Mouse (Mus musculus): ENCODE results near the gene Shisal1. TPM values are rescaled to one million over a fixed set of nuclear protein-coding genes. Genes with fewer than 3 reads are reported as not detected.

The Shisal1 gene
- total RNA-seq, 2 experiments from 2014 or later: 0.23 to 0.56 TPM

DNA sequence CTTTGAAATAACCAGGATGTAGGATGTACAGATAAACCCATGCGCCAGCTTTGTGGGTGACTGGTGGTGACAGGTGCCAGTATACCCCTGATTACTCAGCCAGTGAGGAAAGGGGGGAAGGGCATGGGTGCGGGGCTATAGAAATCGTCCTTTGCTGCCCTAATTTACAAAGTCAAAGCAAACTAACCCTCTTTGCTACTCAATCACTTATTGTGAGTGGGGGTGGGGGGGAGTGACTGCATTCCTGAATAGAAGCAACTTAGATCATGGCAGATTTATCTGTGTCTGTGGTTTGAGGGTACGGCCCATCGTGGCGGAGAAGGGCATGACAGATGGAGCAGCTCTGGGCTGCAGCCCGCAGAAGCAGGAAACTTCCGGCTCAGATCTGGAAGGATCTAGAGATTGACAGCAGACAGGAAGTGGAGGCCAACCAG, 58.2 kb downstream of the Shisal1 start:
- H3K4me3 ChIP-seq: no peak overlapping the region
- DNase-seq: peak; percentile 2
- intact Hi-C loops (cut with DNase I): no loop called here

DNA sequence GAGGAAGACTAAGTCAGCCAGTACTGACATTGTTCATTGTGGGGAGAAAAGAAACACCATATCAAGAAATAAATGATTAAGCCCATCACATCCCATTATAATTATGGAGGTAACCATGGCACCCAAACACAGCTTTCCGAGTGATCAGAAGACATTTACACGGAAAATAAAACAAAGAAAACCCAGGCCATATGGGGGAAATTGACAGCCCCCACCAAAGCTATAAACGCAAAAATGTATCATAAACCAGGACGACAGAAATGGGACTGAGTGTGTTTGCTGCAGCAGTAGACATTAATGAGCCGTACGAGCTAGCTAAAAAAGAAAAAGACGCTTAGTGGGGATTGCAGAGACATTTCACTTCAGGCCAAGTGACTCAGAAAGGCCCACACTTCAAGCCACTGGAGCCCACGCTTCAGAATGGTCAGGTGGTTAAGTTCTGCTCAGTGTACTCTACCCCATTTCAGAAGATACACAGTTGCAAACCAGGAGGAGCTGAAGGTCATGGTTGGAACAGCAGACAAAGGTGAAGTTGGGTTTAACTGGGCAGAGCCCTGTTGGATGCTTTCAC, 60.8 kb downstream of the Shisal1 start:
- H3K4me3 ChIP-seq: no peak overlapping the region
- intact Hi-C loops (cut with DNase I): no loop called here

More for the DNA sequence above, 58.2 kb downstream of the Shisal1 start:
- H3K27ac ChIP-seq: no peak overlapping the region
- TF ChIP-seq CTCF (IDR thresholded peaks at IDR 0.05): no peak

DNA sequence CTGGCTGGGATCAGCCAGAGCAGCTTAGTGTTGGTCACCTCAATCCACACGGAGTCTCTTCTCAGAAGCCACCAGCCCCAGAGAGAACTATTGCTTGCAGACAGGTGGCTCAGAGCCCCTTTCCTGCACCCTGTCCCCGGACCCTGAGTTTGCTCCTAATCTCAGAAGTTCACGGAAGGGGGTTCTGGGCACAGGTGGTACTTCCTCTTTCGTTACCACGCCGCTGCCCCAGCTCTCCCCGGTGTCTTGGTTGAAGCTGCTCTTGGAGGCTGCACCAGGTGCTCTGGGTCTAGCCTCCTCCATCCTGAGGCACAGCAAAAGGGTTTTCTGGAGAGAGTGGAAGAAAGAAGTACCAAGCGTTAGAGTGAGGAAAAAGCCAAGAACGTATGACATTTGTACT, 62.8 kb downstream of the Shisal1 start:
- intact Hi-C loops (cut with DNase I): no loop called here

More for the DNA sequence above, 60.8 kb downstream of the Shisal1 start:
- no peak for TF ChIP-seq CTCF (IDR thresholded peaks at IDR 0.05)
- DNase-seq: no peak
- no peak overlapping the region for H3K27ac ChIP-seq

DNA sequence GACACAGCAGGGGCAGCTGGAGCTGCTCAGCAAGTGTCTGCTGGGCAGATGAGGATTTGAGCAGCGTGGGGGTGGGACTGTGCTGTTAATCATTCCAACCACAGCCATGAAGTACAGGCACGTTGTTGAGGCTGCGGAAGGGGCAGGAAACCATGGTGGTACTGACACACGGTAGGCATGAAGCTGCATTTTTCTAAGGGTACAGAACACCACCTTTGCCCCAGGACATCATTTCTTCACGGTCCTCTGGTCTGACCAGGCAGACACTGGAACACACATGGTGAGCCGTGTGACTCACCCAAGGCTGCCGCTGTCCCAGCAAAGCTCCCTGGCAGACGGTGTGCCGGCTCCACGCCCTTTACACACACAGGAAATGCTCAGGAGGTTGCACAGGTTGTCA, 66.7 kb downstream of the Shisal1 start:
- intact Hi-C loops (cut with DNase I): no loop called here
- no peak for TF ChIP-seq CTCF (IDR thresholded peaks at IDR 0.05)

More for the DNA sequence above, 62.8 kb downstream of the Shisal1 start:
- Histone ChIP-seq H3K27ac (no peak overlapping the region), H3K4me3 (no peak overlapping the region)
- no peak for TF ChIP-seq CTCF (IDR thresholded peaks at IDR 0.05)
- DNase-seq: no peak

DNA sequence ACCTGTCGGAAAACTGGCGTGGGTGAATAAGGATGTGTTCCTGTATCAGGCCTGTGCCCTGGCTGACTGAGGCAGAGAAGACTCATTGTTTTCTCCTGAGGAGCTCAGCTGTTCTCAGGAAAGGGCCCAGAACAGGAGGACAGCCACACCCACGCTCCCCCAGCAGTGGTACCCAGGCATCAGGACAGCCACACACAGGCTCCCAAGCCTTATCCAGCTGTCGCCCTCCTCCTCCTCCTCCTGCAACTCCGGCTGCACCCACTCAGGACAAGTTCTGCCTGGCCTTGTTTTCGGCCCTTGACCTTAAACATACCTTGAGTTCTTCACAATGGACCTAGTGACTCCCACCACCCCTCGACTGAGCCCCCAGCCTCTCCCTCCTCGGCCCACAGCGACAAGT, 68.2 kb downstream of the Shisal1 start:
- DNase-seq: no peak
- no peak for TF ChIP-seq CTCF (IDR thresholded peaks at IDR 0.05)
- H3K27ac ChIP-seq: no peak overlapping the region
- no peak overlapping the region for H3K4me3 ChIP-seq
- intact Hi-C loops (cut with DNase I): no loop called here

More for the DNA sequence above, 66.7 kb downstream of the Shisal1 start:
- DNase-seq: no peak
- Histone ChIP-seq H3K27ac (no peak overlapping the region), H3K4me3 (no peak overlapping the region)

DNA sequence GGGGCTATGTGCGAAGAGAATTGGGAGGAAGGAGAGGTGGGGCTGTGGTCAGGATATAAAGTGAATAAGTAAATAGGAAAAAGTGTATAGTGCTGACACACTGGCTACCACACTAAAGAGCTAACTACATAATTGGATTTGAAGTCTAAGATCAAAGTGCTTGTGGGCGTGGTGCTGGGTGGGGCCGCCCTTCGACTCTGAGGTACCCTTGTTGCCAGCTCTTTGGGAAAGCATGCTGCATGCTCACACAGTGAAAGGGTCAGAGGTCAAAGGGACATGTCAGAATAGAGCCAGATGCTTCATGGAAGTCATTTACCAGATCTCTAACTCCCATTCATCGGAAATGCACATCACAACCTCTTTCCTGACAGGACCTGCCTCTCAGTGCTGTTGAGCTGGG, 74.1 kb downstream of the Shisal1 start:
- Histone ChIP-seq H3K4me3 (no peak overlapping the region), H3K27ac (no peak overlapping the region)
- no peak for DNase-seq
- intact Hi-C loops (cut with DNase I): no loop called here
- no peak for TF ChIP-seq CTCF (IDR thresholded peaks at IDR 0.05)

DNA sequence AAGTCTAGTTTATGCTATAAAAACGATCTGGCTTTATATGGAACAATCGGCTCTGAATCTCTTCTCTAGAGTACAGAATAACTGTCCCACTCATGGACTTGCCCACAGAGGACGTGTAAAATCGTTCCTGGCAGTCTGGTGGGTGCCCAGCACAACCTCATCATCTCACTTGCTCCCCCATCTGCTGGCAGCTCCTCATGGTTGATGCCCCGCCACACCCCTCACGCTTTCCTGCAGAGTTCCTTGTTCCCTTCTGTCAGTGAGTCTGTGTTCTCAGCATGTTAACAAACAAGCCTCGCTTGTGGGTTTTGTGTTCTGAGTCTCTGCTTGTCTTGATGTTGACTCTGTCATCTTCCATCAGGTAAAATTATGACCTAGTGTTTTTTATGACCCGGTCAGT, 79.5 kb downstream of the Shisal1 start:
- no peak for DNase-seq
- intact Hi-C loops (cut with DNase I): no loop called here
- no peak overlapping the region for H3K27ac ChIP-seq
- TF ChIP-seq CTCF (IDR thresholded peaks at IDR 0.05): no peak
- H3K4me3 ChIP-seq: no peak overlapping the region

DNA sequence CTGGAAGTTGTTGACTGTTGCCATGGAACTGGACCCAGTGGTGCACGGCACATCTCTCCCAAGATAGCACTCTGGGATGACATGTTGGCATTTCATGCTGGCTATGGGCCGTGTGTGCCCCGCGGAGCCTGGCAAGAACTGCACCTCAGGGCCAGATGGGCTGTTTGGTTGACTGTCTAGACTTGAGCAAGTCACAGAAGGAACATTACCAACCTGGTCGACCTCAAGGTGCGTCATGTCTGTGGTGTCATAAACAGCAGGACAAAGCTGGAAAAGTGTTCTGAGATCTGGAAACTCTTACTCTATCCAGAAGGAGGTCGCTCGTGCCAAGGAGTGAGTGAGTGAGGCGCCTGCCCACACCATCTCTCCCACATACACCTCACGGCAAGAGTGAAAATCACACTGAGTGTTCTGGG, 80.3 kb downstream of the Shisal1 start:
- no peak overlapping the region for H3K4me3 ChIP-seq
- TF ChIP-seq CTCF (IDR thresholded peaks at IDR 0.05): no peak
- DNase-seq: peak; percentile 44
- intact Hi-C loops (cut with DNase I): no loop called here
- no peak overlapping the region for H3K27ac ChIP-seq

DNA sequence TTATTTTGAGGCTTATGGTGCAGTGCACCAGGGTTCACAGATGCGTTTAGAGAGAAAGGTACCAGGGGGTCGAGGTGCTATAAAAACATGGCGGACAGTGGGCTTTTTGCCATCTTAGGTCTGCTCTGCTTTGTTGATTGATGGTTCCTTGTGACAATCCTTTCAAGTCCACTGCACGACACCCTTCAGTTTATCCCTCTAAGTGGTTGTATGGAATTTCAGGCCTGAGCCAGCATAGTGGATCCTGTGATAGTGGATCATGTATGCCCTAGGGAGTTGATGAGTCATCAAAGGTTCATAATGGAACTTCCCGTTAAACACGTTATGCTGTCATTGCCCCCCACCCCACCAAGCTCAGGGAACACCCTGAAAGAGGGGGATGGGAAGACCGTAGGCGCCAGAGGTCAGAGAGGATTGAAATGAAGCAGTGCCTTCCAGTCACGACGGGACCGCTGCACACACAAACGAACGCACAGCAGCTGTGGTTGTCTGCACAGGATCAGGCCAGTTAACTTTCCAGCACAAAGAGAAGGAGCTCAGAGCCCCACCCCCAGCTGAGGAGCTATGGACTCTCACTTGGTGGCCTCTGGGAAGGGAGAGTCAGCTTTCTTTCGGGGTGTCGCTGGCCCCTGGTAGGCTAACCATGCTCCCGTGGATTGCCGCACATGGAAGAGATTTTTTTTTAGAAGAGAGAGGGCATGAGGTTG, 81.1 kb downstream of the Shisal1 start:
- intact Hi-C loops (cut with DNase I): no loop called here
- no peak for TF ChIP-seq CTCF (IDR thresholded peaks at IDR 0.05)
- DNase-seq: no peak
- H3K27ac ChIP-seq: no peak overlapping the region
- no peak overlapping the region for H3K4me3 ChIP-seq

DNA sequence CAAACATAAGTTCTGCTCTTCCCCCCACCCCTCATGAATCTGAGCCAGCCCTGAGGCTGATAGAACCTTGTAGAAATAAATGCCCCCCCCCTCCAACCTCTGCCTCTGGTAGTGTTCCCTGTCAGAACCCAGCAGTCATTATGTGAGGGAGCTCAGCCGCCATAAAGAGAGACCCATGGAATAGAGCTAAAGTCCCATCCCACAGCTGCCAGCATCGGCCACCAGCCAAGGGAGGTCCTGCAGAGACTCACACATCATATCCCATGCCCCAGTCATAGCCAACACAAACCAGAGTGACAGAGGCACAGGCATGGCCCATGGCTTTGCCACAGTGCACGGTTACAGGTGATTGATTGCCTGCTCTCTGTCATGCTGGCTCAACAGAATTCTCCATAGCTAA, 82.2 kb downstream of the Shisal1 start:
- DNase-seq: no peak
- intact Hi-C loops (cut with DNase I): no loop called here
- Histone ChIP-seq H3K4me3 (no peak overlapping the region), H3K27ac (no peak overlapping the region)
- TF ChIP-seq CTCF (IDR thresholded peaks at IDR 0.05): no peak

DNA sequence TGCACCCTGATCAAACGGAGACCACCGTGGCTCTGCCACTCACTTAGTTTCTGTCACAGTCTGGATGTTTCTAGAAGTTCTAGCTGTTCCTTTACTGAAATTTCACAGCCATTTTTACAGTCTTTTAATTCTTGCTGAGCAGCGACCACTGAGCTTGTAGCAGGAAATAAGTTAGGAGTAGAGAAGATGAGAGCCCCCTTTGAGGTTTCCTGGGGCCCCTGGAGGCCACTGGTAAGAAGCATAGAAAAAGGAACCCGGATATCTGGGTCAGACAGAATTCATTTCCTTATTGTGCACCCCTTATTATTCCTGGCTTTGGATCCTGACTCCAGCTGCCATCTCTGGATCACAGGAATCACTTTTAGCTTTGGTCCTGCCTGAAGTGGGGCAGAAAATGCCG, 91.8 kb downstream of the Shisal1 start:
- no peak for TF ChIP-seq CTCF (IDR thresholded peaks at IDR 0.05)
- intact Hi-C loops (cut with DNase I): no loop called here
- DNase-seq: no peak
- Histone ChIP-seq H3K27ac (no peak overlapping the region), H3K4me3 (no peak overlapping the region)

DNA sequence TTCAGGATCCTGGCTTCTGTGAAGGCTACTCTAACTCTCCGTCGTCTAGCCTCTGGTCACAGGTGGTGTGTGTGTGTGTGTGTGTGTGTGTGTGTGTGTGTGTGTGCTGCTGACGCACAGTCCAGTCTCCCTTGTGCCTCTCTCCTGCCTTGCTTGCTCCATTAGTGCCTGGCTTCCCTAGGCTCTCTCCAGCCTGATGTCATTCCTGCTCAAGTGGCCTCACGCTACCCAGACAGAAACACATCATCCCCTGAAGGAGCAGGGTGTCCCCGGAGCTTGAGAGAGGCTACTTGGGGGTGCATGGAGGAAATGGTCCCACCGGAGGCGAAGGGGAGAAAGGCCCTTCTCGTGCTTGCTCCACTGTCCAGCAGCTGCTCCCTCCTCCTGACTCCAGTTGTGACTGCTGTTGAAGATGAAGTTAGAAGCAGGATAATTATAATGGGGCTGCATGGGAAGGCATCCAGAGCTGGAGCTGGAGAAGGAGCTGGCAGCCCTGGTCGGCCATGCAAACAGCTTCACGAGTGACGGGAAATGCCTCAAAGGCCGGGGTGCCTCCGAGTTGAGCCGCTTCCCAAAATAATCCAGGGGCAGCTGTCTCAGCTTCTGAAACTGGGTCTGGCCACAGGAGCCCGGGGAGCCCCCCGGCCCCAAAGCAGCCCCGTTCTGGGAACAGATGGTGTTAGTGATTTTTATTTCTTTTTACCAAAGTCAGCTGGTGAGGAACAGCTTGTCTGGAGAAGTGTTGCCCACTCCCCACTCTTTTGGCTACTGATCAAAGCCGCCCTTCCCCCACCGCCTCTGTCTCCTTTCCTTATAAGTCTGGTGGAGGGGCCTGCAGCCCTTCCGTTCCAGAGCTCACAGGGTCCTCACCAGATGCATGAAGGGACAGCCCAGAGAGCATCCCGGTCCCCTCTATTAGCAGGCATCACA, 94.7 kb downstream of the Shisal1 start:
- no peak for TF ChIP-seq CTCF (IDR thresholded peaks at IDR 0.05)
- H3K27ac ChIP-seq: no peak overlapping the region
- DNase-seq: no peak

DNA sequence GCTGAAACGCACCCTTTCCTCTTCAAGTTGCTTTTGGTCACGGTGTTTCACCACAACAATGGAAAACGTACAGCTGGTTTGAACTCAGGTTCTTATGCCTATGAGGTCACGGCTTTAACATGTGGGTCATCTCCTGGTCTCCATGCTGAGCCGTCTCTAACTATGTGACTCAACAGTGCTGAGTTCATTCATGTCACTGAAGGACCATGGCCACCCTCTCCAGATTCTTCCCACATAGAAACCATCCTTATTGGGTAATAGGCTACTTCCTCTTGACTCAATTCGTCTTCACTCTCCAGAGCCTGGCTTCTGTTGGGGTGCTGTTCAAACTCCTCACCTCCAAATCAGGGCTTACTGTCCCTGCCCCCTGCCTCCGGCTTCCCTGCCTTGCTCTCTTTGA, 95.6 kb downstream of the Shisal1 start:
- intact Hi-C loops (cut with DNase I): no loop called here
- DNase-seq: no peak
- Histone ChIP-seq H3K27ac (no peak overlapping the region), H3K4me3 (no peak overlapping the region)
- no peak for TF ChIP-seq CTCF (IDR thresholded peaks at IDR 0.05)

More for the DNA sequence above, 94.7 kb downstream of the Shisal1 start:
- no peak overlapping the region for H3K4me3 ChIP-seq
- intact Hi-C loops (cut with DNase I): no loop called here

Measured in gastrocnemius, adult 2 months (tissue).